Comparison of ENCODE assay signal across 11 mouse cellular contexts in the genomic region with DNA sequence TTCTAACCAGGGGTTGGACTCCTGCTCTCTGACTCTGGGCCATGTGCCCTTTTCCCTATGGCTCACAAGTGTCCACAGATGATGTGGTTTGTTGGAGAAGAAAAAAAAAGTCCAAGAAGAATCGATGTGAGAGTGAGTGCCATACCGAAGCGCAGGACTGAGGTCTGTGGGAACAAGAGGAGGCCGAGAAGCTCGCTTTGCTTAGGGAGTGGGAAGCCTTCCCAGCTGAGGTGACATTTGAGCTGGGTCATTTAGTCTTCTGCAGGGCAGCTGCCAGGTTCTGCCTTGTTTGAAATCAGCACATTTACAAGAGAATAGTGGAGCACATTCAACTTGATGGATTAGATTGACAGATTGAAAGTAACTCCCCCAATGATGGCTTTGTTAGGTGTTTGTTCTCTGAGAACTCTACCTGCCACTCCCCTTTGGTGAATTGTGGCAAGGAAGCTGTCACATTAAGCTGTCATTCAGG. TPM values are rescaled to one million over a fixed set of nuclear protein-coding genes. Genes with fewer than 3 reads are reported as not detected.
A peak's percentile ranks its signal among the peaks of the same experiment; 100 is the strongest.
DNase-seq lines count a peak whose midpoint lies in the region; ATAC-seq lines count a peak whose summit lies in the region.
"Had no signal": no experiment of that assay in that cellular context is flagged by ENCODE, and none has a peak within 500 bp of the region (broad histone marks: within the 10 kb centered on the region; RNA-seq: fewer than 3 reads in every experiment).

No protein-coding gene starts in this region.

- H3K4me1 ChIP-seq in kidney, embryonic 16.5 days (ENCODE audit: insufficient read depth, low read length), result peaks cover 40% of the 10 kb centered on the region
- peaks cover 38% of the 10 kb centered on the region for H3K4me1 ChIP-seq in embryonic facial prominence, embryonic 10.5 days
- peaks cover 46% of the 10 kb centered on the region for H3K4me1 ChIP-seq in hindbrain, embryonic 10.5 days (replicated peaks)
- peaks cover 41% of the 10 kb centered on the region for H3K4me1 ChIP-seq in neural tube, embryonic 13.5 days (replicated peaks)

- no peak overlapping the region for H3K9ac ChIP-seq in kidney, embryonic 16.5 days (replicated peaks; ENCODE audit: low read length)
- H3K9ac ChIP-seq in neural tube, embryonic 13.5 days, result no peak overlapping the region
- H3K9ac ChIP-seq: limb, embryonic 13.5 days had no signal

- ATAC-seq in kidney, embryonic 16.5 days (ENCODE audit: low FRiP score, low TSS enrichment), result peak; percentile 73; the same call in 1 of the 2 replicates
- 0 out of 2 replicates have a peak, but pooled peaks have one; percentile 6 for ATAC-seq in neural tube, embryonic 13.5 days (ENCODE audit: low read depth)
- no peak for ATAC-seq in erythroid progenitor cell, adult 5-6 weeks (replicated peaks; ENCODE audit: low FRiP score, poor library complexity, severe bottlenecking)

- no peaks in the 10 kb centered on the region for H3K9me3 ChIP-seq in kidney, embryonic 16.5 days (ENCODE audit: low read length)
- H3K9me3 ChIP-seq in embryonic facial prominence, embryonic 10.5 days, result no peaks in the 10 kb centered on the region
- no peaks in the 10 kb centered on the region for H3K9me3 ChIP-seq in hindbrain, embryonic 10.5 days
- no peaks in the 10 kb centered on the region for H3K9me3 ChIP-seq in neural tube, embryonic 13.5 days
- H3K9me3 ChIP-seq: heart, embryonic 10.5 days had no signal

- H3K4me3 ChIP-seq in kidney, embryonic 16.5 days (ENCODE audit: low read length), result no peak overlapping the region
- 0 out of 2 replicates have a peak overlapping the region, but pooled peaks have one; percentile 9 for H3K4me3 ChIP-seq in embryonic facial prominence, embryonic 10.5 days
- H3K4me3 ChIP-seq in hindbrain, embryonic 10.5 days, result 0 out of 2 replicates have a peak overlapping the region, but pooled peaks have one; percentile 16
- no peak overlapping the region for H3K4me3 ChIP-seq in neural tube, embryonic 13.5 days
- H3K4me3 ChIP-seq: heart, embryonic 10.5 days; limb, embryonic 13.5 days had no signal

- 22% methylated on average over 5 of the region's 5 CpGs for WGBS in kidney, embryonic 16.5 days
- WGBS in embryonic facial prominence, embryonic 10.5 days, result 14% methylated on average over 5 of the region's 5 CpGs
- WGBS in hindbrain, embryonic 10.5 days, result 8% methylated on average over 5 of the region's 5 CpGs
- 9% methylated on average over 5 of the region's 5 CpGs for WGBS in neural tube, embryonic 13.5 days

- H3K27ac ChIP-seq in kidney, embryonic 16.5 days (ENCODE audit: low read length), result 0 out of 2 replicates have a peak overlapping the region, but pooled peaks have one; percentile 2
- 0 out of 2 replicates have a peak overlapping the region, but pooled peaks have one; percentile 30 for H3K27ac ChIP-seq in embryonic facial prominence, embryonic 10.5 days (replicated peaks)
- peak overlapping the region; percentile 84 for H3K27ac ChIP-seq in hindbrain, embryonic 10.5 days
- peak overlapping the region; percentile 39; the same call in 1 of the 2 replicates for H3K27ac ChIP-seq in neural tube, embryonic 13.5 days (replicated peaks)
- H3K27ac ChIP-seq: heart, embryonic 10.5 days; limb, embryonic 13.5 days had no signal

- DNase-seq in kidney, postnatal 25 days, result no peak
- peak; percentile 43 for DNase-seq in embryonic facial prominence, embryonic 10.5 days (ENCODE audit: low spot score)
- DNase-seq in hindbrain, embryonic 10.5 days (ENCODE audit: low spot score), result peak; percentile 64
- no peak for DNase-seq in ovary, postnatal 10 days (ENCODE audit: low spot score)
- no peak for DNase-seq in ovary, adult 18-20 months (ENCODE audit: low spot score)
- DNase-seq: kidney, postnatal 10 days had no signal

- no peaks in the 10 kb centered on the region for H3K27me3 ChIP-seq in kidney, embryonic 16.5 days (ENCODE audit: insufficient read depth, low read length)
- no peaks in the 10 kb centered on the region for H3K27me3 ChIP-seq in embryonic facial prominence, embryonic 10.5 days (replicated peaks; ENCODE audit: low read depth, poor library complexity, severe bottlenecking)
- no peaks in the 10 kb centered on the region for H3K27me3 ChIP-seq in hindbrain, embryonic 10.5 days (ENCODE audit: insufficient read depth, poor library complexity, severe bottlenecking)
- H3K27me3 ChIP-seq in neural tube, embryonic 13.5 days, result no peaks in the 10 kb centered on the region
- H3K27me3 ChIP-seq: limb, embryonic 13.5 days had no signal

- H3K36me3 ChIP-seq in kidney, embryonic 16.5 days (ENCODE audit: insufficient read depth, low read length), result no peaks in the 10 kb centered on the region
- H3K36me3 ChIP-seq in embryonic facial prominence, embryonic 10.5 days (replicated peaks), result peaks cover 12% of the 10 kb centered on the region
- H3K36me3 ChIP-seq in hindbrain, embryonic 10.5 days, result peaks cover 16% of the 10 kb centered on the region
- no peaks in the 10 kb centered on the region for H3K36me3 ChIP-seq in neural tube, embryonic 13.5 days
- H3K36me3 ChIP-seq: heart, embryonic 10.5 days had no signal

- H3K4me2 ChIP-seq in kidney, embryonic 16.5 days (replicated peaks; ENCODE audit: low read depth, low read length), result 0 out of 2 replicates have a peak overlapping the region, but pooled peaks have one; percentile 7
- H3K4me2 ChIP-seq in neural tube, embryonic 13.5 days, result no peak overlapping the region
- H3K4me2 ChIP-seq: limb, embryonic 13.5 days had no signal

RNA-seq across cellular contexts. Expression of a gene that starts 24.6 kb away (rescaled TPM):
- 23.9 and 25.6 TPM in 2 replicates for polyA plus RNA-seq in kidney, embryonic 16.5 days (2015; fragmentation: Nextera tagmentation; extraction: Ambion mirVana)
- 14.1 and 14.6 TPM in 2 replicates for polyA plus RNA-seq in embryonic facial prominence, embryonic 10.5 days (2016; fragmentation: Nextera tagmentation; extraction: Ambion mirVana)
- polyA plus RNA-seq in hindbrain, embryonic 10.5 days (2016; fragmentation: Nextera tagmentation; extraction: Ambion mirVana), result 13.0 TPM in 2 replicates
- polyA plus RNA-seq in neural tube, embryonic 13.5 days (2015; fragmentation: Nextera tagmentation; extraction: Ambion mirVana), result 10.7 and 11.3 TPM in 2 replicates
- not detected in 2 replicates for total RNA-seq in erythroid progenitor cell, adult 5-6 weeks (2015; ENCODE audit: low replicate concordance)
- 0.26 TPM in 1 of 2 replicates, not detected in the other for total RNA-seq in erythroid progenitor cell, adult 5-6 weeks (2017; ENCODE audit: low replicate concordance)

RNA-seq across cellular contexts. Expression of a gene that starts 51.4 kb away (rescaled TPM):
- 70.5 and 76.5 TPM in 2 replicates for polyA plus RNA-seq in kidney, embryonic 16.5 days (2015; fragmentation: Nextera tagmentation; extraction: Ambion mirVana)
- 77.9 and 79.9 TPM in 2 replicates for polyA plus RNA-seq in embryonic facial prominence, embryonic 10.5 days (2016; fragmentation: Nextera tagmentation; extraction: Ambion mirVana)
- polyA plus RNA-seq in hindbrain, embryonic 10.5 days (2016; fragmentation: Nextera tagmentation; extraction: Ambion mirVana), result 91.5 and 96.0 TPM in 2 replicates
- 152 and 176 TPM in 2 replicates for polyA plus RNA-seq in neural tube, embryonic 13.5 days (2015; fragmentation: Nextera tagmentation; extraction: Ambion mirVana)
- 17.7 and 28.1 TPM in 2 replicates for total RNA-seq in erythroid progenitor cell, adult 5-6 weeks (2015; ENCODE audit: low replicate concordance)
- 29.7 and 32.6 TPM in 2 replicates for total RNA-seq in erythroid progenitor cell, adult 5-6 weeks (2017; ENCODE audit: low replicate concordance)

Comparison
In these comparisons a context has a peak if more than half of its experiments do, and no peak if none do; other contexts are left out.
1. H3K27ac ChIP-seq: peak in every context shown above with its lines; median percentile 84 in hindbrain, embryonic 10.5 days; 39 in neural tube, embryonic 13.5 days; 30 in embryonic facial prominence, embryonic 10.5 days; 2 in kidney, embryonic 16.5 days.
2. H3K4me3 ChIP-seq: peak in embryonic facial prominence, embryonic 10.5 days (single experiment) and hindbrain, embryonic 10.5 days (single experiment); none in kidney, embryonic 16.5 days (single experiment) and neural tube, embryonic 13.5 days (single experiment).
3. DNase-seq: peak in embryonic facial prominence, embryonic 10.5 days (single experiment) and hindbrain, embryonic 10.5 days (single experiment); none in kidney, postnatal 25 days (0 of 2), ovary, postnatal 10 days (single experiment) and ovary, adult 18-20 months (single experiment).